Mouse (Mus musculus): ENCODE data around the gene Mpig6b. TPM values are rescaled to one million over a fixed set of nuclear protein-coding genes. Genes with fewer than 3 reads are reported as not detected.

The Mpig6b gene
- polyA plus RNA-seq, 1 experiment from 2014 or later: 0.74 TPM

DNA sequence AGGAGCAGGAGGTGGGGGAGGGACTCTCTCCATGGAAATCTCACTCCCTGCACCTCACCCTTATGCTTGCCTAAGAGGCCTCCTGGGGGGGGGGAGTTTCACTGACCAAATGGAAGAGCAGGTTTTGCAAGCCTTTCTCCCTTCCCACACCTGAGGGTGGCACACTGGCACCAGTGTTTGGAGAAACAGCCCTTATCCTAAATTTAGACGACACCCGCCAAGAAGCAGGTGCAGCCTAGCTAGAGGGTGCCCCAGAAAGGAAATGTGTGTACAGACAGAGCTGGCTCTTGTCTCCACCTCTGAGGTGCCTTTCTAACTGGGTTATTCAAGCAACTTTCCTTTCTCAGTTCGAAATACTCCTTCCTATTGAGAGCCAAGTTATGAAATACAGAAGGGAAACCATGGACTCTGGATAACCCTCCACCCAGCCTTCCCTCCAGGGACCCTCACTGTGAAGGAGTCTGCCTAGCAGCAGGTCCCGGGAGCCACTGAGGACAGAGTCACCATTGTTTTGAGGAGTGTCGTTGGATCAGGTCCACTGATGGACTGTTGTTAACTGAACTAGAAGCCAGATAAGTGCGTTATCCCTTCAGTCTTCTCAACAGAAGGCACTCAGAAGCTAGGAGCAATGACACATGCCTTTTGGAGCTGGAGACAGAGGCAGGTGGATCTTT, 4.7 kb upstream of the Mpig6b start:
- Histone ChIP-seq H3K4me2 (ENCODE audit: low read depth, low read length) (no peak overlapping the region), H3K9ac (replicated peaks; ENCODE audit: low read length) (no peak overlapping the region), H3K27ac (replicated peaks; ENCODE audit: low read depth, low read length) (no peak overlapping the region), H3K36me3 (replicated peaks; ENCODE audit: control insufficient read depth, insufficient read depth, low read depth, low read length) (no peaks in the 10 kb centered on the region), H3K4me3 (ENCODE audit: low read depth, low read length) (no peak overlapping the region), H3K4me1 (ENCODE audit: control insufficient read depth, insufficient read depth, low read length) (no peaks in the 10 kb centered on the region), H3K27me3 (ENCODE audit: control insufficient read depth, insufficient read depth, low read length) (peaks cover 9% of the 10 kb centered on the region), H3K9me3 (replicated peaks; ENCODE audit: control insufficient read depth, low read length) (no peaks in the 10 kb centered on the region)
- DNase-seq (ENCODE audit: low spot score): no peak
- 50% methylated on average over 6 of the region's 6 CpGs for WGBS
- no peak for ATAC-seq (replicated peaks; ENCODE audit: insufficient number of reproducible peaks, low FRiP score, low TSS enrichment, low read depth)

- H3K9ac ChIP-seq (replicated peaks; ENCODE audit: low read length): no peak overlapping the region
- H3K4me2 ChIP-seq (ENCODE audit: low read depth, low read length): no peak overlapping the region; the same call in 1 of the 2 replicates
- no peak overlapping the region for H3K27ac ChIP-seq (replicated peaks; ENCODE audit: low read depth, low read length)
- H3K36me3 ChIP-seq (replicated peaks; ENCODE audit: control insufficient read depth, insufficient read depth, low read depth, low read length): no peaks in the 10 kb centered on the region
- peaks cover 14% of the 10 kb centered on the region for H3K27me3 ChIP-seq (ENCODE audit: control insufficient read depth, insufficient read depth, low read length)
- H3K4me3 ChIP-seq (ENCODE audit: low read depth, low read length): no peak overlapping the region
- DNase-seq (ENCODE audit: low spot score) (no peak), ATAC-seq (replicated peaks; ENCODE audit: insufficient number of reproducible peaks, low FRiP score, low TSS enrichment, low read depth) (no peak)
- no peaks in the 10 kb centered on the region for H3K9me3 ChIP-seq (replicated peaks; ENCODE audit: control insufficient read depth, low read length)
- peaks cover 4% of the 10 kb centered on the region; the same call in 1 of the 2 replicates for H3K4me1 ChIP-seq (ENCODE audit: control insufficient read depth, insufficient read depth, low read length)
- whole genome bisulfite sequencing: 82% methylated on average over 17 of the region's 17 CpGs
These were observed 2.4 kb upstream of the Mpig6b start for GRCm38 (mm10) chr17:35068213-35068914.

DNA sequence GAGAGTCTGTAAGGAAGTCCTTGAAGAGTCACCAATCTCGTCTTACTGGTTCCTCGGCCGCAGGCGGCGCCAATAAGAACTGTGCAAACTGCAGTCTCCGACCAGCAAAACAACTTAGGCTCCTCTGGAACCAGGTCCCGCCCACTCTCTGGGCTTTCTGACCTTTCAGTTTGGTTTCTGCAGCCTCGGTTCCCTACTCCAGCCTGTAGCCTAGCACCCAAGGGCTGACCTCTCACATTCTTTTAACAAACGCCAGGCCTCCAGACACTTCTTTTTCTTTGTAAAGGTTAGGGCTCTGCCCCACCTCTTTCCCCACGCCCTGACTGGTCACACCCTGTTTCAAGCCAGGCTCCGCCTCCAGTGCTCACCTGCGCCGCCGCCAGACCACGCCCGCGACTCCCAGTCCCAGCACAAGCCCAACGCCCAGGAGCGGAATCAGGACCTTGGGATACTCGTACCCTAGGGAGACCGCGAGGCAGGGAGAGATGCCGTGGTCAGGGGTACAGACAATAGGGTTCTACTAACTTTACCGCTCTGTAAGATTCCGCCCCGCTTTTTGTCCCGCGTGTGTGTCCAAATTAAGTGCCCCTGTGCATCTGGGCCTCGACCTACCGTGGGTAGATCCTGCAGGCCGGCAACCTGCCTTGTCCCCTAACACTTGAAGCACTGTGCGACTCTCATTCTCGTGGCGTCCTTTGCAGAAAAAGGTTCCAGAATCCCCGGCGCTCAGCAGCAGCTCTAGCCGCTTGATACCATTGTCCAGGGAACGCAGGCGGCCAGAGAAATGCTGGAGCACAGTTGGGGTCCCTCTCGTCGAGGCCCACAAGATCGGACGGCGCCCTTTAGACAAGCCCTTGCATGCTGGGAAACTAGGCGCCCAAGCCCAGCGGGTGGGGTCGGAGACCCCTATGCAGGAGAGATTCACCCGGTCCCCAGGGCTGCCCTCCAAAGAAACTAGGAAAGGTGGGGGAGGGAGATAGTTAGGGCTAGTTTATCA, 735 bp downstream of the Mpig6b start, which contains the start of gene Ly6g6c:
Gene Ly6g6c (plus strand): TSS at position 438 of the 997 bp plus-strand sequence.
- H3K27me3 ChIP-seq (ENCODE audit: control insufficient read depth, insufficient read depth, low read length): peaks cover 14% of the 10 kb centered on the region
- peak within 1 kb of the TSS; percentile 46 for H3K9ac ChIP-seq (replicated peaks; ENCODE audit: low read length)
- WGBS: 2% methylated on average over 48 of the region's 48 CpGs
- H3K27ac ChIP-seq (replicated peaks; ENCODE audit: low read depth, low read length): no peak within 1 kb of the TSS
- H3K9me3 ChIP-seq (replicated peaks; ENCODE audit: control insufficient read depth, low read length): no peaks in the 10 kb centered on the region
- H3K4me2 ChIP-seq (ENCODE audit: low read depth, low read length): peak within 1 kb of the TSS; percentile 60
- peaks cover 9% of the 10 kb centered on the region for H3K36me3 ChIP-seq (replicated peaks; ENCODE audit: control insufficient read depth, insufficient read depth, low read depth, low read length)
- peak within 1 kb of the TSS; percentile 27 for H3K4me3 ChIP-seq (ENCODE audit: low read depth, low read length)
- DNase-seq (ENCODE audit: low spot score): peak; percentile 77
- ATAC-seq (replicated peaks; ENCODE audit: insufficient number of reproducible peaks, low FRiP score, low TSS enrichment, low read depth): peak; percentile 11; the same call in 1 of the 2 replicates
- peaks cover 12% of the 10 kb centered on the region for H3K4me1 ChIP-seq (ENCODE audit: control insufficient read depth, insufficient read depth, low read length)

GRCm38 (mm10) chr17:35064378-35064877, 1.6 kb downstream of the Mpig6b start:
- Histone ChIP-seq H3K4me1 (ENCODE audit: control insufficient read depth, insufficient read depth, low read length) (peaks cover 13% of the 10 kb centered on the region), H3K4me2 (ENCODE audit: low read depth, low read length) (no peak overlapping the region; the same call in 1 of the 2 replicates), H3K9ac (replicated peaks; ENCODE audit: low read length) (no peak overlapping the region; the same call in 1 of the 2 replicates), H3K27ac (replicated peaks; ENCODE audit: low read depth, low read length) (no peak overlapping the region), H3K4me3 (ENCODE audit: low read depth, low read length) (peak overlapping the region; percentile 27; the same call in 1 of the 2 replicates), H3K27me3 (ENCODE audit: control insufficient read depth, insufficient read depth, low read length) (peaks cover 14% of the 10 kb centered on the region), H3K9me3 (replicated peaks; ENCODE audit: control insufficient read depth, low read length) (no peaks in the 10 kb centered on the region), H3K36me3 (replicated peaks; ENCODE audit: control insufficient read depth, insufficient read depth, low read depth, low read length) (peaks cover 9% of the 10 kb centered on the region)
- ATAC-seq (replicated peaks; ENCODE audit: insufficient number of reproducible peaks, low FRiP score, low TSS enrichment, low read depth) (no peak), DNase-seq (ENCODE audit: low spot score) (no peak)
- WGBS: 29% methylated on average over 10 of the region's 10 CpGs

GRCm38 (mm10) chr17:35063466-35063865, 2.5 kb downstream of the Mpig6b start:
- no peak overlapping the region for H3K27ac ChIP-seq (replicated peaks; ENCODE audit: low read depth, low read length)
- H3K36me3 ChIP-seq (replicated peaks; ENCODE audit: control insufficient read depth, insufficient read depth, low read depth, low read length): peaks cover 9% of the 10 kb centered on the region
- ATAC-seq (replicated peaks; ENCODE audit: insufficient number of reproducible peaks, low FRiP score, low TSS enrichment, low read depth) (no peak), DNase-seq (ENCODE audit: low spot score) (no peak)
- H3K27me3 ChIP-seq (ENCODE audit: control insufficient read depth, insufficient read depth, low read length): peaks cover 14% of the 10 kb centered on the region
- no peak overlapping the region for H3K4me3 ChIP-seq (ENCODE audit: low read depth, low read length)
- WGBS: 93% methylated on average over 3 of the region's 3 CpGs
- H3K9ac ChIP-seq (replicated peaks; ENCODE audit: low read length): no peak overlapping the region
- H3K9me3 ChIP-seq (replicated peaks; ENCODE audit: control insufficient read depth, low read length): no peaks in the 10 kb centered on the region
- H3K4me2 ChIP-seq (ENCODE audit: low read depth, low read length): no peak overlapping the region
- peaks cover 13% of the 10 kb centered on the region for H3K4me1 ChIP-seq (ENCODE audit: control insufficient read depth, insufficient read depth, low read length)

DNA sequence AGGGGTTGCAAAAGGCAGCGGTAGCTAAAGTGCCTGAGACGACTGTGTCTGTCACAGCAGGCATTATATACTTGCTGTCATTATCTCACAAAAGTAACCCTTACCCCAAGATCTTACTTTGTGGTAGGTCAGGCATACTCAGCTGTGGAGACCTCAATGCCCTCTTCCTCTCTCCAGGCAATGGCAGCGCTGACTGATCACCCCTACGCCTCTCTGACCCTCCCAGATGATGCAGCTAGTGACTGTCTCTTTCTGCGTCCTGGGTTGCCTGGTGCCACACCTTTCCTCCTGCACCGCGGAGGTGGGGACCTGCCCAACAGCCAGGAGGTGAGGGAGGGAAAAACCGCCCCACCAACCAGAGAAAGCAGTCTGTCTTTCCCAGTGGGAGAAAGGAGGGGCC, 4.7 kb downstream of the Mpig6b start:
- peaks cover 9% of the 10 kb centered on the region for H3K36me3 ChIP-seq (replicated peaks; ENCODE audit: control insufficient read depth, insufficient read depth, low read depth, low read length)
- H3K4me3 ChIP-seq (ENCODE audit: low read depth, low read length): no peak overlapping the region
- 85% methylated on average over 8 of the region's 8 CpGs for WGBS
- peaks cover 9% of the 10 kb centered on the region for H3K27me3 ChIP-seq (ENCODE audit: control insufficient read depth, insufficient read depth, low read length)
- DNase-seq (ENCODE audit: low spot score) (no peak), ATAC-seq (replicated peaks; ENCODE audit: insufficient number of reproducible peaks, low FRiP score, low TSS enrichment, low read depth) (no peak)
- no peak overlapping the region; the same call in 1 of the 2 replicates for H3K4me2 ChIP-seq (ENCODE audit: low read depth, low read length)
- H3K27ac ChIP-seq (replicated peaks; ENCODE audit: low read depth, low read length): no peak overlapping the region
- no peak overlapping the region for H3K9ac ChIP-seq (replicated peaks; ENCODE audit: low read length)
- peaks cover 16% of the 10 kb centered on the region for H3K4me1 ChIP-seq (ENCODE audit: control insufficient read depth, insufficient read depth, low read length)
- no peaks in the 10 kb centered on the region for H3K9me3 ChIP-seq (replicated peaks; ENCODE audit: control insufficient read depth, low read length)

- H3K4me2 ChIP-seq (ENCODE audit: low read depth, low read length): peak overlapping the region; percentile 84
- 53% methylated on average over 22 of the region's 22 CpGs for WGBS
- peak overlapping the region; percentile 92; the same call in 1 of the 2 replicates for H3K9ac ChIP-seq (replicated peaks; ENCODE audit: low read length)
- no peak for ATAC-seq (replicated peaks; ENCODE audit: insufficient number of reproducible peaks, low FRiP score, low TSS enrichment, low read depth)
- H3K36me3 ChIP-seq (replicated peaks; ENCODE audit: control insufficient read depth, insufficient read depth, low read depth, low read length): peaks cover 9% of the 10 kb centered on the region
- H3K4me3 ChIP-seq (ENCODE audit: low read depth, low read length): peak overlapping the region; percentile 64
- H3K9me3 ChIP-seq (replicated peaks; ENCODE audit: control insufficient read depth, low read length): no peaks in the 10 kb centered on the region
- DNase-seq (ENCODE audit: low spot score): no peak
- peaks cover 6% of the 10 kb centered on the region for H3K27me3 ChIP-seq (ENCODE audit: control insufficient read depth, insufficient read depth, low read length)
- H3K27ac ChIP-seq (replicated peaks; ENCODE audit: low read depth, low read length): no peak overlapping the region
- H3K4me1 ChIP-seq (ENCODE audit: control insufficient read depth, insufficient read depth, low read length): peaks cover 16% of the 10 kb centered on the region
These were observed 5.2 kb downstream of the Mpig6b start for GRCm38 (mm10) chr17:35060737-35061297.

Data from embryonic facial prominence, embryonic 11.5 days (tissue).